Mouse (Mus musculus): Measurements from ENCODE around the gene Lrrtm4.

The Lrrtm4 gene

GRCm38 (mm10) chr6:80733416-80733815 is 714.7 kb downstream of the Lrrtm4 start:
- no peak for DNase-seq (ENCODE audit: low spot score)

DNA sequence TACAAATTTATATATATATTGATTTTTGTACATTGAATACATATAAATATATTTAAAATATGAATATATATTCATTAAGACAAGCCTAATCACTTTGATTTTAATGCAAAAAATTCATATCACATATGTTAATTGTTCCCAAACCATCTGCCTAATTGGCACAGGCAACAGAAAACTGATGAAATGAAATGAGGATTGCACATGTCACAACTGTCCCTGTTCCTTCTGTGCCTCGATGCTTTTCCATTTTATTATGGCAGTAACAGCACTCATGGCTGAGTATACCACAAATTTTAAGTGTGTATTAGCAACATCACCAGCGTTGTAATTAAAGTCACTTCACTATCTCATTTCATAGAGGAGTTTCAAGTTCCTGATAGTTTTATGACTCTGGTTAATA is 732.1 kb downstream of the Lrrtm4 start:
- DNase-seq (ENCODE audit: low spot score) = no peak

DNA sequence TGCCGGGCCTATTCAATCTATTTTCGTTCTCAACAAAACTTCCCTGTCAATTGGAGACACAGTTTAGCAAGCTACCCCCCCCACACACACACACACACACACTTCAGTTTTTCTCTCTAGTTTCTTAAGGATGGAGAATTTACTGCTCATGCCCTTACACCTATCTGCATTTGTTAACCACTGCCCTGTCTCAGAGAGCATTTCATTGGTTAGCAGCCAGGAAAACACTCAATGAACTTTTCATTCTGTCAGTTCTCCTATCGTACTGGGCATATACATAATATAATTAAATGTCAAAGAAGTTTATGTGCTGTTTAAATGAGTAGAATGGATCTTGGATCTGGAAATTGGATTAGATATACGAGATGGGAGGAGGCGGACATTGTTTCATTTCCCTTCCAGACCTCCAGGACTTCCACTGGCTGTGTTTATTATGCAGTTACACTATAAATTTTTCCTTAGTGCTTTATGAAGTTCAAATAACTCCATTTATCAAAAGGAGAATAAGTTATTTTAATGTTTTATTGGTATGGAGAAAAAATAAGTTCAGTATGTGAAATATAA is 742.0 kb downstream of the Lrrtm4 start:
- DNase-seq (ENCODE audit: low spot score) = no peak

- DNase-seq (ENCODE audit: low spot score) = no peak
These were observed 767.6 kb downstream of the Lrrtm4 start for GRCm38 (mm10) chr6:80786282-80786681.

GRCm38 (mm10) chr6:80823753-80824152 is 805.1 kb downstream of the Lrrtm4 start:
- DNase-seq (ENCODE audit: low spot score) = no peak

GRCm38 (mm10) chr6:80839784-80840183 is 821.1 kb downstream of the Lrrtm4 start:
- DNase-seq (ENCODE audit: low spot score) = no peak

DNA sequence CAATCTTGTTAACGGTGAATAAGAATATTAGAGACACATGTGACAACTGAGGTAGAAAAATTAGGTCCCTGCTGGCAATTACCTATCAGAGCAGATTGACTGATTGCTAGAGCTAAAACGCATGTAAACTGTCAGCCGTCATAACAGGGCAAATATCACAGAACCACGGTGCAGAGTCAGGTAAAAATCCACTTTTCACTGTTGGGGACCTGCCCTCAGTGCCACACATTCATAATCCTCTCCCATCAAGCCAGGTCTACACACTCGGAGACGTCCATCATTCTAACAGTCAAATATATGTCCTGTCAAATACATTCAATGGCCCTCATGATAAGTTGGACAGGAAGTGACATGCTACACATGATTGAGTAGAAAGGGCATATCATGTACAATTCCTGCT is 826.6 kb downstream of the Lrrtm4 start:
- DNase-seq (ENCODE audit: low spot score) = no peak

DNA sequence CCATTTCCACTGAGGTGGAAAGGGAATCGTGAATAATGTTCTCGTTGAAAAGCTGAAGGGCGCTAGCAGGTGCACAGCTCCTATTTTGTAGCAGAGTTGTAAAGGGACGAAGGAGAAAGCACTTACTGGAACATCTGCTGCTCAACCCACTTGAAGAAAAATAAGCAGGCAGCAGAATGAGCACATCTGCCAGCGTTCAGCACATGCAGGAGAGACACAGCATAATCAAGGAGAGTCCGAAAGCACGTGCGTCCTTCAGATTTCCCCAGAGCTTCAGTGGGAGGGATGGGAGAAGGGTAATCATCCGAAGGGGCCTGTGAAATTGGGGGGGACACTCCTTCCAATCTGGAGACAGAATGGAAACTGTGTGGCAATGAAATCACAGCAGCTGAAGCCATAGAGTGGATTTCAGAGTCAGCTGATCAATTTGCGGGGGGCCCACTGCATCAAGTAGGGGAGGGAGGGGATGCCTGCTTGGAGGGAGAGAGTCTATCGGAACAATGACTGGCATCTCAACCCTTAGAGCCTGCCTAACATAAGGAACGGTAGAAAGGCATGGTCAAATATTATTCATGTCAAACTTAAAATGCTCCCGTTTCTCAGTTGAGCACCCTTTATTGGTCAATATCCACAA is 838.4 kb downstream of the Lrrtm4 start:
- no peak for DNase-seq (ENCODE audit: low spot score)

Measured in layer of hippocampus, adult 9-10 months (tissue).